Mouse (Mus musculus) T-cell, adult 66 days (primary cell): ENCODE results near the gene Grm6. TPM values are rescaled to one million over a fixed set of nuclear protein-coding genes. Genes with fewer than 3 reads are reported as not detected.

Source experiments
- total RNA-seq, 2 experiments: library from RNA; stranded (reverse); gene quantifications; 3 replicates in 1 of 2; 4 replicates in 1 of 2; pipeline ENCODE4 v1.2.4; 2023

Grm6 gene
- total RNA-seq, result 10 to 100 TPM; 10.3 to 12.8 TPM

DNA sequence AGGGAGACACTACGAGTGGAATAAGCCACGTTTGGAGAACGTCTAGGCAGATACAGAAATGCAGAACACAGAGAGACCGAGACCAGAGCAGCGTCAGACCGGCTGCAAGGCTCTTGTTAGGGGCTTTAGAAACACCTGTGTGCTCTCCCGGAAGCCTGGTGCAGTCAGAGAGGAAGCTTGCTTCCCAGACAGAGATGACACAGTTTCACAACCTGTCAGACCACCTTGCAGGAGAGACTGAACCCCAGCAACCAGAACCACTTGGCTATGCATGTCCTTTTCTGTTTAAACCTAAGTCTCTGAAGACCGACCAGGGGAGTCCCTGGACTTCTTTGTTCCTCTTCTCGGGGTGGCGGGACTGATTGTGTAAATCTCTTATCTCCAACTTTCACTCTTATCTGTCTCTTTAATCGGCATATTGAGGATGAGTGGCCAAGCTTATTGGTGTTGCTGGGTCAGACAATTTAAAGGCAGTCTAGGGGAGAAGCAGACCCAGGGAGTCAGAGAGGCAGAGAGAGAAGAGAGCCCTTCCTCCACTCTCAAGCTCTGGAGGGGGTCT is at the start of gene Grm6:
Gene Grm6, plus strand, starts transcription at position 509 of the 559 bp plus-strand sequence.

DNA sequence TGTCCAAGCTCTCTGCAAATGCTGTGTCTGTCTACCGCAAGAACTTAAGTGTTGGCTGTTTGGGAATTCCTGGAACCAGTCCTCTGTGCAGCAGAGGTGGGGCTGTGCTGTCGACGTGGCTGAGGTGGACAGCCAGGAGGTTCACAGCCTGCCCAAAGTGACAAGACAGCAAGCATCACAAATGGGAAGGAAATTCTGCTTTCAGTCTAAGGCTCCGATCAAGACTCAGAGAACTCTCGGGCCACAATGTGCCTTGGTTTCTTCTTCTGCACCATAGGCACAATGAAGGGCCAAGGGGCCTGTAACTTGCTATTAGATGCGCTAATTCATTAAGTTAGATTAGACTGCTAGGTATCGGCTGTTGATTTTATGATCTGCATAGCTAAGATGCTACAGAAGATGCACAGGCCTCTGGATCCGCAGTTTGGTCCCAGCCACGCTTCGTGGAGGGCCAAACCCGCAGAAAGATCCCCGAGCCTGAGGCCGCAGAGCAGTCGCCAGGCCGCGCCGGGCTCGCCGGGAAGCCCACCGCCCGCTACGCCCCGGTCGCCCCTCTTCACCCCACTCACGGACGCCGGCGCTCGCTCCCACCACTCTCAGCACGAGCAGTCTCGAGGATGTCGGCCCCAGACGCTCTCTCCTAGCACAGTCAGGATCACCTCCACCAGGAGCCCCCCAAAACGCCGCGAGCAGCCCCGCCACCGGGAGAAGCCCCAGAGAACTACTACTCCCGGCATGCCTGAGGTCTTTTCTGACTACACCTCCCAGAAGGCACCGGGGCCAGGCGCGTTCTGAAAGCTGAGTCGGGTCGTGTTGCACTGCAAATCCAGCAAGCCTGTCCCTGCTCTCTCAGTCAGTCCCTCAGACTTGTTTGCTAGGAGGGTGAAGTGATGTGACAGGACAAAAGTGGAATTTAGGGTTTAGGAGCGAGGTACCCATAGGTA is 23.2 kb upstream of the Grm6 start, which contains the start of gene Zfp354c:
Gene Zfp354c, minus strand, starts transcription at position 715 of the 944 bp plus-strand sequence.

DNA sequence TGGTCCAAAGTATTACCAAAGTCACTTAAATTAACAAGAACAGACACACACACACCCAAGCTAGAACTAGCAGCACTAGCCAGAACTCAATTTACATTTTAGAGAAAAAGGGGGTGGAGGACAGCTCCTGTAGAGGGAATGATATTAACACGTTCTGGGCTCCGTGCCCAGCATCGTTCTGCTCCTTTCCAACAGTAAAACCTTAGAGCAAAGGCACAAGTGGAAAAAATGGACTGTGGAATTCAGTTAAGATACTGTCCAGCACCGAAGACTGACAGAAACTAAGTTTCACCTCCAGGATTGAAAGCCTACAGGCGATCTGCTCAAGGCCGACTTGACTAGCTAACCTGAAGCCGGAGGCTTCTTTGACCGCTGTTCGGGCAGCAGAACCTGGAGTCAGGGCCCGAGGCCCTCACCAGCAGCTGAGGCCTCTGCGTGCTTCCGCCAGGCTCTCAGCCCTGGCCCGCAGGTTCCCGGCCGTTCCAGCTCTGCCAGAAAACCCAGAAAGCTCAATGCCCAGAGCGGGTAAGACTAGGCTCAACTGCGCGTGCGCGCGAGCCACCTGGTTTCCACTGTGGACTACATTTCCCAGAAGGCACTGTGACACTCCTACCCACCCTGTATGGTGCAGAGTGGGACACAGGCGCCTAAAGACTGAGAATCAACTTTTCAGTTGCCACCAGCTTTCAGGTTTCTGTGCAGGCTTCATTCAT is 9.3 kb upstream of the Grm6 start, which contains the start of gene Zfp879:
Gene Zfp879, minus strand, starts transcription at position 530 of the 713 bp plus-strand sequence.

DNA sequence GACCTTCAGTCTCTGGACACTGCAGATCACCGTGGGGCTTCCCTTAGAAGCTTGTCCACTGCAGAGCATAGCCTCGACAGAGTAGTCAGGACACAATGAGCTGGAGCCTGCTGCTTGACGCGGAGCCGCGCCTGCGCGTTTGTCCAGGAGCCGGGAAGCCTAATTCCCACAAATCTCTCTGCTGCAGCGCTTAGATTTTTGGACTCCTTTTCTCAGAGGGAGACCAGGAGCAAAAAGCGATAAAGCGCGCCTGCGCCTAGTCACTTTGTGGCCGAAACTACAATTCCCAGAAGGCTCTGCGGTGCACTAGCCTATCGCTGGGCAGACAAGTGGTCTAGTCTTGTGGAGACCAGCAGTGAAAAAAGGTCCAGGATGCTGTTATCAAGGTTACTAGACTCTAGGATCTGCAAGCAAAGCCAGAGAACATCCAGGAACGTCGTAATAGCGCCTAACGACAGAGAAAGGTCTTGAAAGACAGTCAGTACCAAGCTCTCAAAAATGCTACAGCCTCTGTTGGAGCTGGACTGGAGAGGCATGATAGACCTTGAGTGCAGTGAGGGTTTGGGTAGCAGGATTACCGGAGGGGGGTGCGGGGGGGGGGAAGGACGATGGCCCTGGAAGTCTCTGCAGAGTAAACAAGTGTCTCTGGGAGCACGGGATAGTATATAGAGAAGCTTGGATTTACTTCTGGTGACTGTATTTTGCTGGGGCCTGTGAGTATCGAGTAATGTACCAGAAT is 37.1 kb downstream of the Grm6 start, which contains the start of gene Zfp454:
Gene Zfp454, minus strand, starts transcription at position 262 of the 739 bp plus-strand sequence.

Other genes with a start within 250 kb of the Grm6 start
- under 1 TPM in 1 of 2 experiments, not detected in 1; 0.06 TPM for gene Adamts2, start 248.6 kb upstream of the Grm6 start, total RNA-seq
- 10 to 100 TPM; 16.2 to 21.5 TPM for gene Zfp354c, start 23.0 kb upstream of the Grm6 start, total RNA-seq
- gene Zfp879, start 9.1 kb upstream of the Grm6 start, total RNA-seq, result under 1 TPM; 0.41 to 0.90 TPM
- gene Zfp454, start 37.0 kb downstream of the Grm6 start, total RNA-seq, result under 1 TPM; 0.38 to 0.39 TPM
- 1 to 10 TPM; 2.1 to 2.4 TPM for gene Zfp2, start 65.5 kb downstream of the Grm6 start, total RNA-seq
- gene Zfp354b, start 80.9 kb downstream of the Grm6 start, total RNA-seq, result not detected
- gene 4933414I15Rik, start 93.1 kb downstream of the Grm6 start, total RNA-seq, result not detected
- gene Prop1, start 103.1 kb downstream of the Grm6 start, total RNA-seq, result not detected
- not detected for gene Olfr1378, start 115.8 kb downstream of the Grm6 start, total RNA-seq
- gene Olfr1377, start 131.3 kb downstream of the Grm6 start, total RNA-seq, result not detected
- not detected for gene Olfr51, start 152.9 kb downstream of the Grm6 start, total RNA-seq
- not detected for gene Olfr54, start 163.6 kb downstream of the Grm6 start, total RNA-seq
- not detected for gene Olfr1375, start 197.4 kb downstream of the Grm6 start, total RNA-seq
- not detected for gene Zfp354a, start 208.6 kb downstream of the Grm6 start, total RNA-seq